Mouse (Mus musculus): Measurements from ENCODE around the gene Mfsd2a.

GRCm38 (mm10) chr4:122922841-122923240 is 38.1 kb downstream of the Mfsd2a start:
- TF ChIP-seq MAX (IDR thresholded peaks at IDR 0.05; ENCODE audit: low read depth) = no peak
- no peak for TF ChIP-seq POLR2A (IDR thresholded peaks at IDR 0.05; ENCODE audit: insufficient read length, low read depth)
- TF ChIP-seq MYOG (IDR thresholded peaks at IDR 0.05; ENCODE audit: control insufficient read depth in 1 of 3, insufficient read depth in 1 of 3, insufficient read length in 2 of 3, low read depth in 2 of 3) = no peak
- no peak for TF ChIP-seq MYOD1 (IDR thresholded peaks at IDR 0.05; ENCODE audit: control insufficient read depth in 1 of 3, insufficient read length in 2 of 3, low read depth in 2 of 3)
- no peak for TF ChIP-seq E2F4 (IDR thresholded peaks at IDR 0.05; ENCODE audit: insufficient read depth)
- TF ChIP-seq CEBPB (IDR thresholded peaks at IDR 0.05; ENCODE audit: insufficient read depth, poor library complexity, severe bottlenecking) = no peak

Data from myocyte (in vitro differentiated cells).